Mouse (Mus musculus) kidney, postnatal 0 days (tissue): Measurements from ENCODE around the gene Larp7. TPM values are rescaled to one million over a fixed set of nuclear protein-coding genes. Genes with fewer than 3 reads are reported as not detected.

Source experiments
- ATAC-seq: fragments of 200-750 bp; cut with Nextera tagmentation; replicated peaks from 2 replicates; pipeline ENCODE4 v1.8.0; 2017; ENCODE audit warnings: low read depth, moderate number of reproducible peaks, moderate TSS enrichment, moderate library complexity; ENCODE audit not compliant: low FRiP score
- DNase-seq: peaks from one replicate; pipeline ENCODE4 v3.0.0-alpha.2; 2016; ENCODE audit warnings: low spot score
- H3K27ac ChIP-seq: fragments of 300-500 bp; sonication (generic); 2 replicates; pipeline ENCODE4 v1.5.1; 2014; ENCODE audit warnings: mild to moderate bottlenecking
- H3K27me3 ChIP-seq: fragments of 300-500 bp; sonication (generic); 2 replicates; pipeline ENCODE4 v1.6.1; 2014; ENCODE audit warnings: low read length, mixed read lengths; ENCODE audit not compliant: insufficient read depth
- H3K36me3 ChIP-seq: fragments of 300-500 bp; sonication (generic); 2 replicates; pipeline ENCODE4 v1.6.1; 2014; ENCODE audit warnings: low read length, mixed read lengths; ENCODE audit not compliant: insufficient read depth
- H3K4me1 ChIP-seq: fragments of 300-500 bp; sonication (generic); replicated peaks from 2 replicates; pipeline ENCODE4 v1.6.1; 2014; ENCODE audit warnings: antibody characterized with exemption, low read length, mixed read lengths; ENCODE audit not compliant: insufficient read depth
- H3K4me2 ChIP-seq: fragments of 300-500 bp; sonication (generic); 2 replicates; pipeline ENCODE4 v1.6.1; 2014; ENCODE audit warnings: mild to moderate bottlenecking, low read length, moderate library complexity, mixed read lengths
- H3K4me3 ChIP-seq: fragments of 300-500 bp; sonication (generic); replicated peaks from 2 replicates; pipeline ENCODE4 v1.5.1; 2014; ENCODE audit warnings: low read depth, low read length
- H3K9ac ChIP-seq: fragments of 300-500 bp; sonication (generic); 2 replicates; pipeline ENCODE4 v1.6.1; 2014; ENCODE audit warnings: low read depth, low read length
- H3K9me3 ChIP-seq: fragments of 300-500 bp; sonication (generic); replicated peaks from 2 replicates; pipeline ENCODE4 v1.6.1; 2016; ENCODE audit warnings: low read length, inconsistent platforms, mixed read lengths
- CTCF ChIP-seq: IDR thresholded peaks from 2 replicates; pipeline ENCODE4 v1.5.1; 2016; ENCODE audit warnings: antibody characterized with exemption, low read depth, mild to moderate bottlenecking, moderate library complexity
- WGBS: fragments of 180-500 bp; shearing (Covaris S2); extraction: QIAGEN DNeasy Blood & Tissue Kit; methylation state at CpG from one replicate; pipeline ENCODE4 v1.1.7; 2014; 5-methylcytosine and 5-hydroxymethylcytosine counted together
- polyA plus RNA-seq: library from polyadenylated mRNA; unstranded; fragments of >200 nt; fragmentation: Nextera tagmentation; extraction: Ambion mirVana; gene quantifications from 2 replicates; pipeline ENCODE4 v1.2.1, GENCODE M21; 2015

Larp7 gene
- polyA plus RNA-seq = 46.1 and 52.2 TPM in 2 replicates

DNA sequence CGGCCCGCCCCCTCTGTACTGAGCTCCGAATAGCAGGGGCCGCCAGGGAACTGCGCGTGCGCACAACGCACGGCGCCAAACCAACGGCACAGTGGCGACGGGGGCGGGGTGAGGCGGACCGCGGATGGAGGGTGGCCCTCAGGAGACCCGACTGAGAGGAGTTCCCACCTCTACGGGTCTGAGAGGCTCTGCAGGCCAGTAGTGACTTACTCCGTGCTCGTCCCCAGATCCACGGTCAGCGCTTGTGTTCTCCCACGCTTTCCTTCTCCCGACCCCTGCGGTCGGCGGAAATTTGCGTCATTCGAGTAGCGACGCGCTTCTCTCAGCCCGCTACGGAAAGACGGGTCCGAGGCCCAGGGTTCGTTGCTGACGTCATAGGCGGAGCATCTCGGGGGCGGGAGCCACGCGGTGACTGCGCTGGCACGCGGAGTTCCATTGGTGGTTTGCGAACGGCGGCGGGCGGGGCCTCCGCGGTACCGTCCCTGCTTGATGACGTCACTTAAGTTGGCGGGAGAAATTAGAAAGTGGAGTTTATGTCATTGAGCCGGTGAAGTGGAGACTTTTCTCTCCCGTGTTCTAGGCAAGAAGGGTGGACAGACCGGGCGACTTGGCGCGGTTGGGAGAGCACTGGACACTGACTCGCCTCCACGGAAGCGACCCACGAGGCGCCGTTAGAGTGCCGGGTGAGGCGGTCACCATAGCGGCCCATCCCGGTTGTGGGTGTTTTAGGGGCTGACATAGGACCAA lies at the start of gene Larp7, which contains the start of gene Zgrf1:
Larp7 (minus strand) TSS at position 377 of the 747 bp plus-strand sequence.
Zgrf1 (plus strand) TSS at position 517 of the 747 bp plus-strand sequence.
- WGBS = under 1% methylated on average over 72 of the region's 73 CpGs
- Histone ChIP-seq H3K9me3 (no peaks in the 10 kb centered on the region), H3K4me2 (peak within 1 kb of the TSS; percentile 78), H3K4me1 (no peaks in the 10 kb centered on the region), H3K9ac (peak within 1 kb of the TSS; percentile 77), H3K4me3 (peak within 1 kb of the TSS; percentile 80), H3K27ac (peak within 1 kb of the TSS; percentile 95), H3K36me3 (no peaks in the 10 kb centered on the region), H3K27me3 (no peaks in the 10 kb centered on the region)
- peak; percentile 12; the same call in 1 of the 2 replicates for TF ChIP-seq CTCF
- DNase-seq = peak; percentile 99
- ATAC-seq = peak; percentile 99

DNA sequence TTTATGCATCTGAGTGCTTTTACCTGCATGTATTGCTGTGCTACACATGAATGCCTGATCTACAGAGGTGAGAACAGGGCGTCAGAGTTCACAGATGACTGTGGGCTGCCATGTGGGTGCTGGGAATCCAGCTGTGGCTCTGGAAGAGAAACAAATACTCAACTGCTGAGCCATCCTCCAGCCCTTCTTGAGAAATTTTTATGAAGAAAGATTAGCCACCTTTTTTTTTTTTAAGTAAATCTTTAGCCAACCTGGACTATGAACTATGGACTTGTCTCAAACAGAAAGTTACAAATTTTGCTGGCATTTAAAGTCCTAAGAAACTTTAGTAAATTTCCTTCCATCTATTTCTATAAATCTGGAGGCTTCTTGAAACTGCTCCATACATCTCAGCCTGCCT lies 44.0 kb upstream of the Larp7 start:
- H3K4me3 ChIP-seq = no peak overlapping the region
- no peak for TF ChIP-seq CTCF
- no peak overlapping the region for H3K4me2 ChIP-seq
- H3K9me3 ChIP-seq = no peaks in the 10 kb centered on the region
- WGBS = 83% methylated on average over 1 of the region's 1 CpGs
- ATAC-seq (no peak), DNase-seq (peak; percentile 1)
- no peaks in the 10 kb centered on the region for H3K27me3 ChIP-seq
- H3K36me3 ChIP-seq = 0 out of 2 replicates have a peak, but pooled peaks cover 9% of the 10 kb centered on the region
- H3K9ac ChIP-seq = no peak overlapping the region
- no peak overlapping the region for H3K27ac ChIP-seq
- H3K4me1 ChIP-seq = no peaks in the 10 kb centered on the region

DNA sequence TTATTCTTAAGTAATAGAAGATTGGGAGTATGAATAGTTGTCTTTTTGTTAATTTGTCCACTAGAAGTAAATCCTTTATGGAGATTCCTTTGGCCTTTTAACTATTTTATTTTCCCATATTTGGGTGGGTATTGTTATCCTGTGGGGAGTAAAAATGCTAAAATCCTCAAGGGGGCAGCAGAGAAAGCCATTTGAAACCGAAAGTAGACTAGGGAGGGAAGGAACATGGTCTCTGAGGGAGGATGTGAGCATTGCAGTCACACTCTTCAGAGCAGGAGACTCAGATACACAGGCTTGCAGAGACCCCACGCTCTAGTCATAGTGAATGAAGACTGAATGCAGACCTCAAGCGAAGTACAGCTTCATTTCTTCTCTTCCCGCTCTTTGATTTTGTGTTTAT lies 19.4 kb upstream of the Larp7 start:
- peak; percentile 81 for TF ChIP-seq CTCF
- no peak; the same call in 1 of the 2 replicates for ATAC-seq
- WGBS = 67% methylated on average over 4 of the region's 4 CpGs

DNA sequence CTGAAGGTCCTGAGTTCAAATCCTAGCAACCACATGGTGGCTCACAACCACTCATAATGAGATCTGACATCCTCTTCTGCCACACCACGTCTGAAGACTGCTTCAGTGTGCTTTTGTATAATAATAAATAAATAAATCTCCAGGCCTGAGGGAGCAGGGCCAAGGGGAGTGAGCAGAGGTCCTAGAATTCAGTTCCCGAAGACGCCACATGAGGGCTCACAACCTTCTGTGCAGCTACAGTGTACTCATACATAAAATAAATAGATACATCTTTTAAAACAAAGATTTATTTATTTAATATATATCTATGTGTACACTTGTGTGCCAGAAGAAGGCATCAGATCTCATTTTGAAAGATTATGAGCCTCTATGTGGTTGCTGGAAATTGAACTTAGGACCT lies 12.0 kb upstream of the Larp7 start:
- H3K27me3 ChIP-seq = no peaks in the 10 kb centered on the region
- WGBS = 77% methylated on average over 3 of the region's 3 CpGs
- H3K9me3 ChIP-seq = no peaks in the 10 kb centered on the region
- no peak overlapping the region for H3K4me2 ChIP-seq
- H3K36me3 ChIP-seq = peaks cover 14% of the 10 kb centered on the region; the same call in 1 of the 2 replicates
- no peak overlapping the region for H3K27ac ChIP-seq
- no peaks in the 10 kb centered on the region for H3K4me1 ChIP-seq
- no peak for ATAC-seq
- no peak overlapping the region for H3K9ac ChIP-seq
- DNase-seq = no peak
- H3K4me3 ChIP-seq = no peak overlapping the region
- TF ChIP-seq CTCF = peak; percentile 22; the same call in 1 of the 2 replicates

More for the DNA sequence above, 19.4 kb upstream of the Larp7 start:
- Histone ChIP-seq H3K27ac (no peak overlapping the region), H3K36me3 (no peaks in the 10 kb centered on the region), H3K4me1 (no peaks in the 10 kb centered on the region), H3K4me2 (no peak overlapping the region), H3K9ac (no peak overlapping the region), H3K9me3 (no peaks in the 10 kb centered on the region), H3K27me3 (no peaks in the 10 kb centered on the region), H3K4me3 (no peak overlapping the region)
- DNase-seq = peak; percentile 90

DNA sequence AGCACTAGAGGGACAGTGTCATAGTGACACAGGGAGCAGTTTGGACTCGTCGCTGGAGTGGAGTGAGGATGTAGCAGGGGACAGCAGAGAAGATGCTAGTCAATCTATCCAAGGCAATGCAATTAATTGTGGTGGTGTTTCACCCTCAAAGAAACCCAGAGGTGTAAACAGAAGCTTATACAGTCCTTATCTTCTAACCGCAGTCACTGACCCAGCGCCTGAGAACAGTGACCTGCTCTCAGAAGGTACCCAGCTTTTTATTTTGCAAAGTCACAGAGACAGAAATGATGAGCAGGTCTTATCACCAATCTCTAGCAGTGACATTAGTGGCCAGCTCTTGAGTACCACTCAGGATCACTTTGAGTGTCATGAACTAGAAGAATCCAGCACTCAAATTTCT lies 9.8 kb upstream of the Larp7 start:
- H3K27me3 ChIP-seq = no peaks in the 10 kb centered on the region
- H3K27ac ChIP-seq = no peak overlapping the region
- no peak for TF ChIP-seq CTCF
- no peak for ATAC-seq
- H3K4me1 ChIP-seq = no peaks in the 10 kb centered on the region
- 96% methylated on average over 4 of the region's 4 CpGs for WGBS
- peaks cover 14% of the 10 kb centered on the region; the same call in 1 of the 2 replicates for H3K36me3 ChIP-seq
- no peak for DNase-seq
- no peak overlapping the region for H3K4me3 ChIP-seq
- no peak overlapping the region for H3K4me2 ChIP-seq
- no peak overlapping the region for H3K9ac ChIP-seq
- no peaks in the 10 kb centered on the region for H3K9me3 ChIP-seq

DNA sequence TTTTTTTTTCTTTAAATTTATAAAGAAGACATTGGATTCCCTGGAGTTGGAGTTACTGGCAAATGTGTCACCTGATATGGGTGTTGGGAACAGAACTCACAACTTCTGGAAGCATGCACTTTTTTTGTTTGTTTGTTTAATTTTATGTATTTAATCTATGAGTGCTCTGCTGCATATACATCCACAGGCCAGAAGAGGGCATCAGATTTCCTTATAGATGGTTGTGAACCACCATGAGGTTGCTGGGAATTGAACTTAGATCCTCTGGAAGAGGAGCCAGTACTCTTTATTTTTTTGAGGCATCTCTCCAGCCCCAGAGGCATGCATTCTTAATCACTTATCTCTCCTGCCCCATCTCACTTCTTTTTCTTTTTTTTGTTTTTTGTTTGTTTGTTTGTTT lies 5.1 kb upstream of the Larp7 start:
- Histone ChIP-seq H3K27me3 (no peaks in the 10 kb centered on the region), H3K9me3 (no peaks in the 10 kb centered on the region), H3K27ac (no peak overlapping the region), H3K9ac (no peak overlapping the region), H3K36me3 (peaks cover 14% of the 10 kb centered on the region; the same call in 1 of the 2 replicates), H3K4me3 (no peak overlapping the region), H3K4me2 (no peak overlapping the region), H3K4me1 (no peaks in the 10 kb centered on the region)
- no peak for ATAC-seq
- no peak for DNase-seq
- peak; percentile 25; the same call in 1 of the 2 replicates for TF ChIP-seq CTCF
